Mouse (Mus musculus): ENCODE measurements around the gene Prim2. TPM values are rescaled to one million over a fixed set of nuclear protein-coding genes. Genes with fewer than 3 reads are reported as not detected.

The Prim2 gene
- polyA plus RNA-seq, 1 experiment from 2014 or later = 46.8 TPM

DNA sequence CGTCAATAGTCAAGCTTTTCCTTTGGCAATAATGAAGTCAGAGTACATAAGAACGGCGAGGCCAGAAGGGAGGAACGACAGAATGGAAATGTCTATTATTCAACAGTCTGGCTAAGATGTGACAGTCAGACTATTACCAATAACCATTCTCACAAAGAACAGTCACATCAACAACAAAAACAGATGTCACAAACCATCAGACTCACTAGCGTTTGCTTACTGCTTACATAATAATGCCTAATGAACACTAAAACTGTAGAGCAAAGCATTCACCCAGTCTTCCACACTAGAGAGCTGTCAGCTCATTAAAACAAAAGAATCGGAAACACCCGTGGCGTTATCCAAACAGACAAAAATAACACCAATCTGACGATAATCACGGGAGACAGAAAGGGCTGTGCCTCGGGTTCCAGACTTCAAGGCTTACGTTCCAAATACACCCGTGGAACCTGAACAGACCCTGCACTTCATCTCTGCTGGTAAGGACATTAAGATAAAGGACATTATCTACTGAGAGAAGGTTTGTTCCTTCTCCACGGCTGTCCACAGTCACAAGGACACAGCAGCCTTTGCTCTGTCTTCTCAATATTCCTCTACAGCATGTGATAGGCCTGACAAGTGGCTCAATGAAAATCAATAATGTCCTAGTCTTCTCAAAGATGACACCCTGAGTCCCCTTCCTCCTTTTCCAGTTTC is 59.4 kb downstream of the Prim2 start:
- WGBS = 53% methylated on average over 14 of the region's 14 CpGs
- peak; percentile 5 for DNase-seq
- no peak overlapping the region for H3K4me3 ChIP-seq (ENCODE audit: low read depth, low read length)
- H3K4me2 ChIP-seq = no peak overlapping the region
- H3K27ac ChIP-seq (ENCODE audit: low read depth) = no peak overlapping the region
- ATAC-seq (ENCODE audit: insufficient read depth) = no peak
- no peaks in the 10 kb centered on the region for H3K36me3 ChIP-seq (ENCODE audit: insufficient read depth)
- no peaks in the 10 kb centered on the region; the same call in 1 of the 2 replicates for H3K4me1 ChIP-seq (ENCODE audit: insufficient read depth)
- H3K9me3 ChIP-seq (ENCODE audit: low read depth, low read length) = no peaks in the 10 kb centered on the region
- H3K27me3 ChIP-seq (ENCODE audit: insufficient read depth, low read length) = no peaks in the 10 kb centered on the region
- TF ChIP-seq CTCF (IDR thresholded peaks at IDR 0.05; ENCODE audit: low read depth) = no peak
- no peak overlapping the region for H3K9ac ChIP-seq

DNA sequence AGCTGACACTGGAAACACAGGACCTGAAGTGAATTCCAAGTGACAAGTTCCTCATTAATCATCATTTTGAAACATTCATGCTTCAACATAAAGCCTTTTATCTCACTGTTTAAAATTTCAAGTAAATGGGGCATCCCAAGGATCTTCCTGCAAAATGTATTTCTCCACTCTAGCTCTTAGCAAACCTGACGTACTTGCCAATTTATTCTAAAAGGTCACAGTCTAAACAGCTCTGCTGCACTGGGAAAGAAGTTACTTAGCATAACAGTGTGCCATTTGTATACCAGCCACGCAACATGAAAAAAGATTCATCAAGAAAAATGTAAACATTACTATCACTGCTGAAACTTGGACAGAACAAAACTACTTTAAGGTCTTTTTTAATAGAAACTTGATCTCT is 61.5 kb downstream of the Prim2 start:
- no peaks in the 10 kb centered on the region for H3K9me3 ChIP-seq (ENCODE audit: low read depth, low read length)
- no peaks in the 10 kb centered on the region for H3K27me3 ChIP-seq (ENCODE audit: insufficient read depth, low read length)
- H3K9ac ChIP-seq = no peak overlapping the region
- 42% methylated on average over 2 of the region's 2 CpGs for WGBS
- TF ChIP-seq CTCF (IDR thresholded peaks at IDR 0.05; ENCODE audit: low read depth) = no peak
- no peak for ATAC-seq (ENCODE audit: insufficient read depth)
- no peak overlapping the region for H3K27ac ChIP-seq (ENCODE audit: low read depth)
- no peak overlapping the region for H3K4me3 ChIP-seq (ENCODE audit: low read depth, low read length)
- DNase-seq = no peak
- no peaks in the 10 kb centered on the region for H3K36me3 ChIP-seq (ENCODE audit: insufficient read depth)
- no peak overlapping the region for H3K4me2 ChIP-seq
- no peaks in the 10 kb centered on the region; the same call in 1 of the 2 replicates for H3K4me1 ChIP-seq (ENCODE audit: insufficient read depth)

DNA sequence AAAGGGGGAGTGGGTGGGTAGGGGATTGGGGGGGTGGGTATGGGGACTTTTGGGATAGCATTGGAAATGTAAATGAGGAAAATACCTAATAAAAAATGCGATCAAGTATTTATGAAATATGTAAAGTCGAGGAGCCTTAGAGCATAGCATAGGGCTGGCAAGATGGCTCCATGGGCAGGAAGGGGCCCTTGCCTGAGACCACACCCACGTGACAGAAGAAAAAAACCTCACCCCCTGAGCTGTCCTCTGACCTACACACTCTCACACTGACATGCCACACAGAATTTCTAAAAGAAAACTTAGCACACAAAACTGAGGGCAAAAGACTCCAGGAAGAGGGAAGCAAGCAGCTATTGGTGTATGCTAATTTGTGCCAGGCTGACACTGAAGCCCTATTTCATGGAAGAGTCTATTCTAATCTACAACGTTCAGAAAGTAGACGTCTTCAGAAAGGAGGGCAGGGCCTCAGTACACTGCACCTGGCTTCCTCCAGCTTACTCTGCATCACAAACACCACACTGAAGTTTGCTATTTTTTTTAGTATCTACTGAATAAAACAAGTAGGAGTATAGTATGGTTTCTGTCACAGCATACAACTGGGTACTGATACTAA is 65.4 kb downstream of the Prim2 start:
- H3K9me3 ChIP-seq (ENCODE audit: low read depth, low read length) = no peaks in the 10 kb centered on the region
- H3K4me1 ChIP-seq (ENCODE audit: insufficient read depth) = no peaks in the 10 kb centered on the region; the same call in 1 of the 2 replicates
- WGBS = 84% methylated on average over 5 of the region's 5 CpGs
- no peaks in the 10 kb centered on the region for H3K36me3 ChIP-seq (ENCODE audit: insufficient read depth)
- no peak for ATAC-seq (ENCODE audit: insufficient read depth)
- H3K4me2 ChIP-seq = no peak overlapping the region
- H3K27me3 ChIP-seq (ENCODE audit: insufficient read depth, low read length) = no peaks in the 10 kb centered on the region
- no peak overlapping the region for H3K4me3 ChIP-seq (ENCODE audit: low read depth, low read length)
- no peak overlapping the region for H3K27ac ChIP-seq (ENCODE audit: low read depth)
- no peak for DNase-seq
- H3K9ac ChIP-seq = no peak overlapping the region
- no peak for TF ChIP-seq CTCF (IDR thresholded peaks at IDR 0.05; ENCODE audit: low read depth)

DNA sequence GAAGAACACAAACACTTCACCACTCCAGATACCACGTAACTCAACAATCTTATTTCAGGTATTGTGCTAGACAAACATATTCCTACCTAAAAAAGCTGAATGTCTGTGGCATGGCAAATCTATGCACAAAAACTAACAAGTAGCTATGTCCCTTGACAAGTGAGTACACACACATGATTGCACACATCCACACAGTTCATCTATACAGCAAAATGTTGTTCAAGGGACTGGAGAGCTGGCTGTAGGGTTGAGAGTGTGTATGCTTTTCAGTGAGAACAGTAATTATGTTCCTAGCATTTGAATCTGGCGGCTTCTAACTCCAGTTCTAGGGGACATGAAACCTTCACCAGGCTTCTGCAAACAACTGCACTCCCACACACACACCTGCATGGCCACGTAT is 69.9 kb downstream of the Prim2 start:
- ATAC-seq (ENCODE audit: insufficient read depth) (no peak), DNase-seq (no peak)
- H3K27ac ChIP-seq (ENCODE audit: low read depth) = no peak overlapping the region
- H3K36me3 ChIP-seq (ENCODE audit: insufficient read depth) = no peaks in the 10 kb centered on the region
- no peaks in the 10 kb centered on the region for H3K27me3 ChIP-seq (ENCODE audit: insufficient read depth, low read length)
- WGBS = 90% methylated on average over 3 of the region's 3 CpGs
- no peak overlapping the region for H3K9ac ChIP-seq
- H3K4me2 ChIP-seq = no peak overlapping the region
- no peaks in the 10 kb centered on the region for H3K4me1 ChIP-seq (ENCODE audit: insufficient read depth)
- no peaks in the 10 kb centered on the region for H3K9me3 ChIP-seq (ENCODE audit: low read depth, low read length)
- H3K4me3 ChIP-seq (ENCODE audit: low read depth, low read length) = no peak overlapping the region
- no peak for TF ChIP-seq CTCF (IDR thresholded peaks at IDR 0.05; ENCODE audit: low read depth)

DNA sequence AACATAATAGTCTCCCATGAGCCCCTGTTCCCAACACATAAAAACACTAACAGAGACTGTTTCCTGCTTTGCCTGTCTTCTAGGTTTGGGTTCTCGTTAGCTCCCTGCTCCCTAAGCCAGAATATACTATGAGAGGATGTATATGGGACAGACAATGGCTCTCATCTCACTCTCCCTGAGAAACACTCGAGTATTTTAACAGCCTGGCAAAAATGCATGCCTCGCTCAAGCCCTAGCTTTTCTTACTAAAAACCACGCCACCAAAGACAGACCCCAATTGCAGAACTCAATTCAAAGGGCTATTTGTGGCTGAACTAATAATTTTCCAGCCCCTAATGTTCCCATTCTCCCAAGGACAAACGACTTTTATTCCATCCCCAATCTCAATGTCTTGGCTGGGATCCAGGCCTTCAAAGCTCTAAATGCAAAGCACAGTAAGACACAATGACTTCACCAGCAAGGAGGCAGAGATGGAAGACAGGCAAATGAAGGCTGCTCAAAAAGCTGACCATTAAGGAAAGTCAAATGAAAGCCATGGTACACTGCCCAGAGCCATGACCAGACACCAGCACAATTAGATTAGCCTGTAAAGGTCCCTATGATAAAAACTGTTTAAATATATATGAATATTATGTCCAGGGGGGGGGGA is 70.5 kb downstream of the Prim2 start:
- H3K4me1 ChIP-seq (ENCODE audit: insufficient read depth) = no peaks in the 10 kb centered on the region
- no peak overlapping the region for H3K9ac ChIP-seq
- DNase-seq (peak; percentile 29), ATAC-seq (ENCODE audit: insufficient read depth) (peak; percentile 35; the same call in 1 of the 2 replicates)
- H3K9me3 ChIP-seq (ENCODE audit: low read depth, low read length) = no peaks in the 10 kb centered on the region
- 78% methylated on average over 5 of the region's 5 CpGs for WGBS
- H3K27ac ChIP-seq (ENCODE audit: low read depth) = no peak overlapping the region
- no peak overlapping the region for H3K4me2 ChIP-seq
- no peak for TF ChIP-seq CTCF (IDR thresholded peaks at IDR 0.05; ENCODE audit: low read depth)
- H3K36me3 ChIP-seq (ENCODE audit: insufficient read depth) = no peaks in the 10 kb centered on the region
- H3K27me3 ChIP-seq (ENCODE audit: insufficient read depth, low read length) = no peaks in the 10 kb centered on the region
- H3K4me3 ChIP-seq (ENCODE audit: low read depth, low read length) = no peak overlapping the region

DNA sequence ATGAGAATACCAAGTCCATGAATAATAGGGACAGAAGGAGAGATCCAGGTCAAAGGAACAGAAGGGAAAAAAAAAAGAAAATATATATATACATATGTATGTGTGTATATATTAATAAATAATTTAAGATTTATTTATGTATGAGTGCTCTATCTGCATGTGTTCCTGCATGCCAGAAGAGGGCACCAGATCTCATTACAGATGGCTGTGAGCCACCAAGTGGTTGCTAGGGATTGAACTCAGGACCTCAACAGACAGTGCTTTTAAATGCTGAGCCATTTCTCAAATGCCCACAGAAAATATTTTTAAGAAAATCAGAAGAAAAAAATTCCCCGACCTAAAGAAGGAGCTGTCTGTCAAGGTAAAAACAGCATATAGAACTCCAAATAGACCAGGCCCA is 72.6 kb downstream of the Prim2 start:
- ATAC-seq (ENCODE audit: insufficient read depth) (no peak), DNase-seq (no peak)
- Histone ChIP-seq H3K4me2 (no peak overlapping the region), H3K9me3 (ENCODE audit: low read depth, low read length) (no peaks in the 10 kb centered on the region), H3K27ac (ENCODE audit: low read depth) (no peak overlapping the region), H3K4me1 (ENCODE audit: insufficient read depth) (no peaks in the 10 kb centered on the region), H3K4me3 (ENCODE audit: low read depth, low read length) (no peak overlapping the region), H3K9ac (no peak overlapping the region), H3K36me3 (ENCODE audit: insufficient read depth) (no peaks in the 10 kb centered on the region), H3K27me3 (ENCODE audit: insufficient read depth, low read length) (no peaks in the 10 kb centered on the region)
- WGBS = 83% methylated on average over 1 of the region's 1 CpGs
- TF ChIP-seq CTCF (IDR thresholded peaks at IDR 0.05; ENCODE audit: low read depth) = no peak

DNA sequence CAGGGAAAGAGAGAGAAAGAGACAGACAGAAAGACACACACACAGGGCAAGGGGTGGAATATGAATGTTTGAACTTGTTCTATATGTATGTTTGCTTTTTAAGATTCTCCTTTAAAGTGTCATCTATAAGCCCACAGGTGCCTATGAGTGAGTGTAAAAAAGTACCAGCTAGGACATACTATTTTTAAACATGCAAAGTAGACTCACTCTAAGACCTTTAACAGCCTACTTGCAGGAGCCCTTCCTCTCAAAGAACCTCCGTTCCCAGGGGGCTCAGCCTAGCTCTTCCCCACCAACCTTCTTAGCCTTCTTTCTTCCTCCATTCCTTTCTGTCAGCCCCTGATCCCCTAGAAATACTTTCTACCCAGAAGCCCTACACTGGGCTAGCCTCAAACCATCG is 73.7 kb downstream of the Prim2 start:
- DNase-seq (no peak), ATAC-seq (ENCODE audit: insufficient read depth) (no peak)

More for the DNA sequence above, 73.7 kb downstream of the Prim2 start:
- no peak for TF ChIP-seq CTCF (IDR thresholded peaks at IDR 0.05; ENCODE audit: low read depth)
- H3K9me3 ChIP-seq (ENCODE audit: low read depth, low read length) = no peaks in the 10 kb centered on the region
- no peaks in the 10 kb centered on the region for H3K36me3 ChIP-seq (ENCODE audit: insufficient read depth)
- H3K27ac ChIP-seq (ENCODE audit: low read depth) = no peak overlapping the region
- no peaks in the 10 kb centered on the region for H3K4me1 ChIP-seq (ENCODE audit: insufficient read depth)
- no peaks in the 10 kb centered on the region for H3K27me3 ChIP-seq (ENCODE audit: insufficient read depth, low read length)
- no peak overlapping the region for H3K4me3 ChIP-seq (ENCODE audit: low read depth, low read length)
- H3K9ac ChIP-seq = no peak overlapping the region
- WGBS = 87% methylated on average over 2 of the region's 2 CpGs
- H3K4me2 ChIP-seq = no peak overlapping the region

All from lung, embryonic 14.5 days (tissue).